Mouse (Mus musculus) activated CD4-positive, CD25-positive, alpha-beta regulatory T cell (primary cell): ENCODE data around the gene Unc13a. TPM values are rescaled to one million over a fixed set of nuclear protein-coding genes. Genes with fewer than 3 reads are reported as not detected.

Experiments used
- polyA plus RNA-seq, 2 experiments: library from polyadenylated mRNA; unstranded; fragments of 100-300 nt; shearing (Covaris generic); gene quantifications; one replicate each; pipeline ENCODE4 v1.2.1; 2017

Gene Unc13a
- 1 to 10 TPM; 1.1 to 1.3 TPM for polyA plus RNA-seq

GRCm38 (mm10) chr8:71671549-71671965 is at the start of gene Unc13a:
TSS of gene Unc13a (minus strand) at chr8:71671757.

GRCm38 (mm10) chr8:71701414-71702086 is 30.0 kb upstream of the Unc13a start, which contains the start of gene B3gnt3:
TSS of gene B3gnt3 (minus strand) at chr8:71701789.

GRCm38 (mm10) chr8:71689028-71689427 is 17.5 kb upstream of the Unc13a start, which contains the start of gene Insl3:
TSS of gene Insl3 (plus strand) at chr8:71689214.

GRCm38 (mm10) chr8:71676020-71676741 is 4.6 kb upstream of the Unc13a start, which contains the start of gene Jak3:
TSS of gene Jak3 (plus strand) at chr8:71676296.

GRCm38 (mm10) chr8:71610822-71611651 is 60.5 kb downstream of the Unc13a start, which contains the start of gene Colgalt1:
TSS of gene Colgalt1 (plus strand) at chr8:71610998.

GRCm38 (mm10) chr8:71597451-71597850 is 74.1 kb downstream of the Unc13a start, which contains the start of gene Fam129c:
TSS of gene Fam129c (plus strand) at chr8:71597648.

GRCm38 (mm10) chr8:71591471-71592373 is 79.8 kb downstream of the Unc13a start, which contains the start of gene Pgls:
TSS of gene Pgls (plus strand) at chr8:71592176.

Other genes with a start within 250 kb of the Unc13a start
- 100 to 1,000 TPM; 107 to 132 TPM for gene Abhd8, start 208.1 kb downstream of the Unc13a start, polyA plus RNA-seq
- 100 to 1,000 TPM in 1 of 2 experiments, 10 to 100 TPM in 1; 70.1 to 100 TPM for gene Mrpl34, start 206.8 kb downstream of the Unc13a start, polyA plus RNA-seq
- 100 to 1,000 TPM; 100 to 120 TPM for gene Dda1, start 202.6 kb downstream of the Unc13a start, polyA plus RNA-seq
- gene Ano8, start 185.8 kb downstream of the Unc13a start, polyA plus RNA-seq = 10 to 100 TPM in 1 of 2 experiments, 1 to 10 TPM in 1; 8.5 to 17.4 TPM
- gene Gtpbp3, start 183.7 kb downstream of the Unc13a start, polyA plus RNA-seq = 1 to 10 TPM; 4.2 to 7.7 TPM
- under 1 TPM in 1 of 2 experiments, not detected in 1; 0.13 TPM for gene Plvap, start 160.0 kb downstream of the Unc13a start, polyA plus RNA-seq
- gene Ccdc194, start 146.0 kb downstream of the Unc13a start, polyA plus RNA-seq = under 1 TPM in 1 of 2 experiments, not detected in 1; 0.41 TPM
- 100 to 1,000 TPM; 103 to 118 TPM for gene Bst2, start 134.3 kb downstream of the Unc13a start, polyA plus RNA-seq
- gene Mvb12a, start 128.8 kb downstream of the Unc13a start, polyA plus RNA-seq = 100 to 1,000 TPM; 113 to 137 TPM
- 1 to 10 TPM; 6.3 to 7.8 TPM for gene Tmem221, start 112.9 kb downstream of the Unc13a start, polyA plus RNA-seq
- under 1 TPM; 0.88 to 0.99 TPM for gene Nxnl1, start 105.2 kb downstream of the Unc13a start, polyA plus RNA-seq
- gene Slc27a1, start 102.9 kb downstream of the Unc13a start, polyA plus RNA-seq = 1 to 10 TPM; 6.0 to 6.9 TPM
- gene Pgls, start 79.6 kb downstream of the Unc13a start, polyA plus RNA-seq = 100 to 1,000 TPM; 120 to 124 TPM
- gene Fam129c, start 74.1 kb downstream of the Unc13a start, polyA plus RNA-seq = 10 to 100 TPM in 1 of 2 experiments, 1 to 10 TPM in 1; 8.8 to 20.0 TPM
- 10 to 100 TPM; 24.8 to 32.1 TPM for gene Colgalt1, start 60.8 kb downstream of the Unc13a start, polyA plus RNA-seq
- gene Jak3, start 4.5 kb upstream of the Unc13a start, polyA plus RNA-seq = 100 to 1,000 TPM; 105 to 188 TPM
- gene Insl3, start 17.5 kb upstream of the Unc13a start, polyA plus RNA-seq = 10 to 100 TPM; 53.6 to 59.0 TPM
- 1 to 10 TPM; 4.3 to 5.4 TPM for gene B3gnt3, start 30.0 kb upstream of the Unc13a start, polyA plus RNA-seq
- gene Fcho1, start 54.0 kb upstream of the Unc13a start, polyA plus RNA-seq = 100 to 1,000 TPM; 173 to 255 TPM
- 10 to 100 TPM in 1 of 2 experiments, 1 to 10 TPM in 1; 7.2 to 10.5 TPM for gene Zfp709, start 210.3 kb upstream of the Unc13a start, polyA plus RNA-seq
- gene Zfp882, start 236.9 kb upstream of the Unc13a start, polyA plus RNA-seq = 1 to 10 TPM; 4.1 to 6.3 TPM
- 10 to 100 TPM; 14.0 to 16.7 TPM for gene Zfp617, start 236.9 kb upstream of the Unc13a start, polyA plus RNA-seq